Mouse (Mus musculus): Measurements from ENCODE around the gene St8sia1. TPM values are rescaled to one million over a fixed set of nuclear protein-coding genes. Genes with fewer than 3 reads are reported as not detected.

Gene St8sia1
- polyA plus RNA-seq, 1 experiment from 2014 or later, result 2.9 TPM

GRCm38 (mm10) chr6:142831243-142831642 lies 133.0 kb downstream of the St8sia1 start:
- no peaks in the 10 kb centered on the region for H3K27me3 ChIP-seq
- no peaks in the 10 kb centered on the region for H3K36me3 ChIP-seq
- no peak overlapping the region for H3K9ac ChIP-seq
- H3K4me3 ChIP-seq, result no peak overlapping the region
- no peak overlapping the region for H3K27ac ChIP-seq
- ATAC-seq (ENCODE audit: insufficient number of reproducible peaks, insufficient read depth, low FRiP score, low TSS enrichment), result no peak
- WGBS, result 55% methylated on average over 8 of the region's 8 CpGs
- no peaks in the 10 kb centered on the region for H3K4me1 ChIP-seq
- H3K9me3 ChIP-seq, result no peaks in the 10 kb centered on the region
- no peak overlapping the region for H3K4me2 ChIP-seq (replicated peaks)

DNA sequence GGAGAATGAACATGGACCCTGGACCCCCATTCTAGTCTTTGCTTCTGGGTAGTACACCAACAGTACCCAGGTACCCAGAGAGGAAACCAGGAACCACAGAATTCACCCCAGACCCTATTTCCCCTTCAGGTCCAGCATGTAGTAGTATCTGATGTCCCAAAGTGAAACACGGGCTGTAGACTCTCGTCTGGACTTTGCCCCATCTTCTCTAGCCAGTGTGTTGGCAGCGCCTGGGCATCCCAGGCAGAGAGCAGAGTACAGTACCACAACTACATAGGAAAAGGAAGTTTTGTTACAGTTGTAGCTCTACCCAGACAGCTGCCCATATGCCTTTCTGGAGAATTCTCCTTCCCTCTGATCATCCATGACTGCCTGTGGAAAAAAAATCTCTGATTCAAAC lies 134.0 kb downstream of the St8sia1 start:
- no peak overlapping the region for H3K4me2 ChIP-seq (replicated peaks)
- WGBS, result 90% methylated on average over 3 of the region's 3 CpGs
- no peak for ATAC-seq (ENCODE audit: insufficient number of reproducible peaks, insufficient read depth, low FRiP score, low TSS enrichment)
- H3K27me3 ChIP-seq, result no peaks in the 10 kb centered on the region
- H3K4me3 ChIP-seq, result no peak overlapping the region
- no peak overlapping the region for H3K27ac ChIP-seq
- no peaks in the 10 kb centered on the region for H3K4me1 ChIP-seq
- H3K9me3 ChIP-seq, result no peaks in the 10 kb centered on the region
- H3K9ac ChIP-seq, result no peak overlapping the region
- H3K36me3 ChIP-seq, result no peaks in the 10 kb centered on the region

- no peak for ATAC-seq (ENCODE audit: insufficient number of reproducible peaks, insufficient read depth, low FRiP score, low TSS enrichment)
- Histone ChIP-seq H3K4me2 (replicated peaks) (no peak overlapping the region), H3K36me3 (no peaks in the 10 kb centered on the region), H3K27ac (no peak overlapping the region), H3K9ac (no peak overlapping the region), H3K4me3 (no peak overlapping the region), H3K27me3 (no peaks in the 10 kb centered on the region), H3K9me3 (no peaks in the 10 kb centered on the region), H3K4me1 (no peaks in the 10 kb centered on the region)
- WGBS, result 87% methylated on average over 5 of the region's 5 CpGs
Observed at GRCm38 (mm10) chr6:142825449-142825848, 138.8 kb downstream of the St8sia1 start.

GRCm38 (mm10) chr6:142823008-142823787 lies 141.1 kb downstream of the St8sia1 start:
- Histone ChIP-seq H3K4me3 (no peak overlapping the region), H3K27ac (no peak overlapping the region), H3K36me3 (no peaks in the 10 kb centered on the region), H3K9ac (no peak overlapping the region), H3K27me3 (no peaks in the 10 kb centered on the region), H3K4me1 (no peaks in the 10 kb centered on the region), H3K9me3 (no peaks in the 10 kb centered on the region), H3K4me2 (replicated peaks) (no peak overlapping the region)
- WGBS, result 83% methylated on average over 5 of the region's 5 CpGs
- no peak for ATAC-seq (ENCODE audit: insufficient number of reproducible peaks, insufficient read depth, low FRiP score, low TSS enrichment)

- WGBS, result 94% methylated on average over 10 of the region's 10 CpGs
- Histone ChIP-seq H3K4me1 (no peaks in the 10 kb centered on the region), H3K27me3 (no peaks in the 10 kb centered on the region), H3K36me3 (no peaks in the 10 kb centered on the region), H3K4me3 (no peak overlapping the region), H3K27ac (no peak overlapping the region), H3K9me3 (no peaks in the 10 kb centered on the region), H3K9ac (no peak overlapping the region), H3K4me2 (replicated peaks) (no peak overlapping the region)
- ATAC-seq (ENCODE audit: insufficient number of reproducible peaks, insufficient read depth, low FRiP score, low TSS enrichment), result no peak; the same call in 1 of the 2 replicates
Observed at GRCm38 (mm10) chr6:142818306-142818705, 145.9 kb downstream of the St8sia1 start.

- Histone ChIP-seq H3K36me3 (no peaks in the 10 kb centered on the region), H3K9ac (no peak overlapping the region), H3K4me3 (no peak overlapping the region), H3K27ac (no peak overlapping the region), H3K4me1 (no peaks in the 10 kb centered on the region), H3K4me2 (replicated peaks) (no peak overlapping the region), H3K9me3 (no peaks in the 10 kb centered on the region), H3K27me3 (0 out of 2 replicates have a peak, but pooled peaks cover 3% of the 10 kb centered on the region)
- 80% methylated on average over 3 of the region's 3 CpGs for WGBS
- no peak for ATAC-seq (ENCODE audit: insufficient number of reproducible peaks, insufficient read depth, low FRiP score, low TSS enrichment)
Observed at GRCm38 (mm10) chr6:142815513-142815912, 148.7 kb downstream of the St8sia1 start.

DNA sequence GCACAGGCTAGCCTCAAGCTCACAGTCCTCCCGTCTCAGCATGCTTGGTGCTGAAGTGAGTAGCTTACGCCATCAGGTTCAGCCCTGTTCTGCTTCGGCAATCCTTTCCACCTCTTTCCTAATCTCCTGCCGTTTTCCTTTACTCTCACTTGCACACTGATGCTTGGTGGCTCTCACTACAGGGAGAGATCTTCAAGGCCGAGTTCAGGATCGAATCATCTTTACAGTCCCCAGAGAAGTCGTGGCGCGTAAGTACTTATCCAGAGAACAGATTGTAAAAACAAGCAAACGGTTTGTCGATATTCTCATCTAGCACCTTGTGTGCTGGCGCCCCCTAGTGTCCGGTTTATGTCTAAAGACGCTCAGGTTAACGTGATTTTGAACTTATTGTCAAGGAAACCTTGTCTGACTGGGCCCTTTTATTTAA lies 149.7 kb downstream of the St8sia1 start:
- H3K27me3 ChIP-seq, result 0 out of 2 replicates have a peak, but pooled peaks cover 3% of the 10 kb centered on the region
- H3K4me2 ChIP-seq (replicated peaks), result peak overlapping the region; percentile 53
- 4% methylated on average over 15 of the region's 15 CpGs for WGBS
- no peaks in the 10 kb centered on the region for H3K36me3 ChIP-seq
- no peak; the same call in 1 of the 2 replicates for ATAC-seq (ENCODE audit: insufficient number of reproducible peaks, insufficient read depth, low FRiP score, low TSS enrichment)
- H3K4me3 ChIP-seq, result peak overlapping the region; percentile 31
- peak overlapping the region; percentile 12; the same call in 1 of the 2 replicates for H3K9ac ChIP-seq
- H3K27ac ChIP-seq, result no peak overlapping the region
- no peaks in the 10 kb centered on the region for H3K9me3 ChIP-seq
- H3K4me1 ChIP-seq, result no peaks in the 10 kb centered on the region

- WGBS, result 63% methylated on average over 10 of the region's 10 CpGs
- Histone ChIP-seq H3K27ac (no peak overlapping the region), H3K4me3 (no peak overlapping the region), H3K36me3 (no peaks in the 10 kb centered on the region), H3K27me3 (0 out of 2 replicates have a peak, but pooled peaks cover 3% of the 10 kb centered on the region), H3K9ac (peak overlapping the region; percentile 12; the same call in 1 of the 2 replicates), H3K4me2 (replicated peaks) (peak overlapping the region; percentile 53), H3K4me1 (no peaks in the 10 kb centered on the region), H3K9me3 (no peaks in the 10 kb centered on the region)
- no peak for ATAC-seq (ENCODE audit: insufficient number of reproducible peaks, insufficient read depth, low FRiP score, low TSS enrichment)
Observed at GRCm38 (mm10) chr6:142814011-142814410, 150.2 kb downstream of the St8sia1 start.

DNA sequence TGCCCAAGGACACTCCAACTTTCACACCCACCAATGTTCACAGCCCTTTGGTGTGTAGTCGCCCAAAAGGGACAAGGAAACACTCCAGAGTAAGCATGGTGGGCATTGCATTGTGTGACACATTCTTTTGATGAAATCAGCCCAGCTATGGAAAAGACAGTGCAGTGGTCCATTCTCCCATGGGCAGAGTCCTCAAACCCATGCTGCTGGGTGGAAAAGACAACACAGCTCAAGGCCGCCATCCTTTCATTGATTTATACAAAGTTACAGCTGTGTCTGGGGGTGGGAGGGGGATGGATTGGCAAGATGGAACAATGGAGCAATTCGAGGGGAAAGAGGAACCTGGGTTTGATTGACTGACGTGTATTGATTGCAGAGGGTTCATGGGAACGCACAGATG lies 151.3 kb downstream of the St8sia1 start:
- no peak overlapping the region for H3K9ac ChIP-seq
- ATAC-seq (ENCODE audit: insufficient number of reproducible peaks, insufficient read depth, low FRiP score, low TSS enrichment), result no peak
- no peak overlapping the region for H3K4me2 ChIP-seq (replicated peaks)
- H3K4me1 ChIP-seq, result no peaks in the 10 kb centered on the region
- H3K27me3 ChIP-seq, result 0 out of 2 replicates have a peak, but pooled peaks cover 3% of the 10 kb centered on the region
- 67% methylated on average over 5 of the region's 5 CpGs for WGBS
- H3K27ac ChIP-seq, result no peak overlapping the region
- H3K4me3 ChIP-seq, result no peak overlapping the region
- no peaks in the 10 kb centered on the region for H3K36me3 ChIP-seq
- no peaks in the 10 kb centered on the region for H3K9me3 ChIP-seq

- no peak overlapping the region for H3K4me2 ChIP-seq (replicated peaks)
- 66% methylated on average over 6 of the region's 6 CpGs for WGBS
- no peak overlapping the region for H3K27ac ChIP-seq
- H3K9me3 ChIP-seq, result no peaks in the 10 kb centered on the region
- no peak for ATAC-seq (ENCODE audit: insufficient number of reproducible peaks, insufficient read depth, low FRiP score, low TSS enrichment)
- no peak overlapping the region for H3K9ac ChIP-seq
- H3K27me3 ChIP-seq, result 0 out of 2 replicates have a peak, but pooled peaks cover 3% of the 10 kb centered on the region
- H3K36me3 ChIP-seq, result no peaks in the 10 kb centered on the region
- H3K4me1 ChIP-seq, result no peaks in the 10 kb centered on the region
- H3K4me3 ChIP-seq, result no peak overlapping the region
Observed at GRCm38 (mm10) chr6:142810239-142810638, 154.0 kb downstream of the St8sia1 start.

DNA sequence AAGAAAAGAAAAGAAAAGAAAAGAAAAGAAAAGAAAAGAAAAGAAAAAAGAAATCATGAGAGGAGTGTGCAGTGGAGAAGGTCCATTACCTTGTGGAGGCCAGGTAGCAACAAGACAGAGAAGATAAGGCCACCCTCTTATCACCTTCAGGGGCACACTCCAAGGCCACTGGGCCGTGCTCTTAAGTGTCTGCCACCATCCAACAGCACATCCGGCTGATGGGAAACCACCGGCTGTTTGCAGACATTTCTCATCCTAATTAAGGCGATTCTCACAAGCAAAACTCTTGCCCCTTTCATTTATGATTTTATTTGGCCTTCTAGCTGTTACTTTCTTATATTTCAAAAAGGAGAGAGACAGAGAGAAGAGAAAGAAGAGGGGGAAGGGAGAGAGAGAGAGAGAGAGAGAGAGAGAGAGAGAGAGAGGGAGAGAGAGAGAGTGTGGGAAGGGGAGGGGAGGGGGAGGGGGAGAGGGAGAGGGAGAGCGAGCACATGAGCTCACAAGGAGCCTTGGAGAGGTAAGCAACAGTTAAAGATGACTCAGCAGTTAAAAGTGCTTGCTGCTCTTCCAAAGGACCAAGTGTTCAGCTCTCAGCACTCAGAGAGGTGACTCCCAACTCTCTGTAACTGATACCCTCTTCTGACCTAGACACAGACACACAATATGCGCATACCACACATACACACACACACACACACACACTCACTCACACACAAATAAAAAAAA lies 154.7 kb downstream of the St8sia1 start:
- 45% methylated on average over 6 of the region's 6 CpGs for WGBS

DNA sequence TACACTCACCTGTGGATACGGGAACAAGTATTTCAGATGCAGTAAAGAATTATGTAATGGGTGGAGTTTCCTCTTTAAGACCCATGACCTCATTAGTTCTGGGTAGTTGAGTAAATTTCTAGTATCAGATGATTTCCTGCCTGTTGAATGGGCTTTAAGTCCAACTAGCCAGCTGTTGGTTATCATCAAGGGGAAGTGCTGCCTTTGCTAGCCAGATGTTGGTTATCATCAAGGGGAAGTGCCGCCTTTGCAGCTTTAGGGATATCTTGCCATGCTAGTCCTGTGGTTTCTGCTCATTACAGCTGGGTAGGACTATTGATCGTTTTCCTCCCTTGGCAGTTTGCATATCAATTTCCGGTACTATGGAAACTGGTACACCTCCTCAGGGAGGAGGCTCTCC lies 157.9 kb downstream of the St8sia1 start:
- H3K27me3 ChIP-seq, result 0 out of 2 replicates have a peak, but pooled peaks cover 3% of the 10 kb centered on the region
- no peak for ATAC-seq (ENCODE audit: insufficient number of reproducible peaks, insufficient read depth, low FRiP score, low TSS enrichment)

More for the DNA sequence above, 154.7 kb downstream of the St8sia1 start:
- Histone ChIP-seq H3K27ac (no peak overlapping the region), H3K36me3 (no peaks in the 10 kb centered on the region), H3K9ac (no peak overlapping the region), H3K4me3 (no peak overlapping the region), H3K4me1 (no peaks in the 10 kb centered on the region), H3K9me3 (no peaks in the 10 kb centered on the region), H3K4me2 (replicated peaks) (no peak overlapping the region), H3K27me3 (0 out of 2 replicates have a peak, but pooled peaks cover 3% of the 10 kb centered on the region)
- no peak for ATAC-seq (ENCODE audit: insufficient number of reproducible peaks, insufficient read depth, low FRiP score, low TSS enrichment)

More for the DNA sequence above, 157.9 kb downstream of the St8sia1 start:
- no peak overlapping the region for H3K27ac ChIP-seq
- H3K4me2 ChIP-seq (replicated peaks), result no peak overlapping the region
- H3K4me3 ChIP-seq, result no peak overlapping the region
- peaks cover 14% of the 10 kb centered on the region for H3K4me1 ChIP-seq
- no peak overlapping the region for H3K9ac ChIP-seq
- no peaks in the 10 kb centered on the region for H3K9me3 ChIP-seq
- H3K36me3 ChIP-seq, result no peaks in the 10 kb centered on the region
- 78% methylated on average over 4 of the region's 4 CpGs for WGBS
